Mouse (Mus musculus) midbrain, embryonic 12.5 days (tissue): Measurements from ENCODE around the gene Syn3. TPM values are rescaled to one million over a fixed set of nuclear protein-coding genes. Genes with fewer than 3 reads are reported as not detected.

Source experiments
- polyA plus RNA-seq: library from polyadenylated mRNA; unstranded; fragments of >200 nt; fragmentation: Nextera tagmentation; extraction: Ambion mirVana; gene quantifications from 2 replicates; pipeline ENCODE4 v1.2.1, GENCODE M21; 2016

Gene Syn3
- polyA plus RNA-seq, 1 experiment from 2014 or later: 7.3 TPM

Other genes with a start within 250 kb of the Syn3 start
- gene Timp3, start 198.5 kb downstream of the Syn3 start, polyA plus RNA-seq: 23.1 and 24.5 TPM in 2 replicates
- gene Hsp90b1, start 206.6 kb upstream of the Syn3 start, polyA plus RNA-seq: 452 and 458 TPM in 2 replicates
- gene Ttc41, start 206.9 kb upstream of the Syn3 start, polyA plus RNA-seq: 3.0 and 3.5 TPM in 2 replicates